Mouse (Mus musculus): ENCODE measurements at regions not wholly inside any gene's neighbourhood (a gene's known extent, or its start where the extent isn't known, plus 50 kb on each side); places are given as distances from the start of the nearest gene placed in this dataset.
"Not testable (repeated sequence)": the region's sequence is repeated elsewhere in the genome, so short reads cannot be mapped to it uniquely, and the experiment has no call there.

- not testable (repeated sequence) for H3K4me3 ChIP-seq (ENCODE audit: low read depth, low read length); H3K27me3 ChIP-seq (ENCODE audit: control insufficient read depth, insufficient read depth, low read length); H3K4me2 ChIP-seq (replicated peaks; ENCODE audit: low read depth, low read length); H3K36me3 ChIP-seq (ENCODE audit: control insufficient read depth, insufficient read depth, low read length); H3K9ac ChIP-seq (replicated peaks; ENCODE audit: low read depth, low read length); H3K4me1 ChIP-seq (ENCODE audit: control insufficient read depth, insufficient read depth, low read length); ATAC-seq (ENCODE audit: insufficient number of reproducible peaks, insufficient read depth, low FRiP score, low read depth); H3K9me3 ChIP-seq (ENCODE audit: control insufficient read depth, low read depth, low read length); H3K27ac ChIP-seq (ENCODE audit: low read length)
- WGBS: 86% methylated on average over 25 of the region's 25 CpGs
Observed at GRCm38 (mm10) chr1:7271466-7272110, 2463.9 kb downstream of the Gm37988 start.

- ATAC-seq (ENCODE audit: insufficient number of reproducible peaks, insufficient read depth, low FRiP score, low read depth); H3K4me3 ChIP-seq (ENCODE audit: low read depth, low read length); H3K4me2 ChIP-seq (replicated peaks; ENCODE audit: low read depth, low read length); H3K4me1 ChIP-seq (ENCODE audit: control insufficient read depth, insufficient read depth, low read length); H3K36me3 ChIP-seq (ENCODE audit: control insufficient read depth, insufficient read depth, low read length); H3K9me3 ChIP-seq (ENCODE audit: control insufficient read depth, low read depth, low read length); H3K27me3 ChIP-seq (ENCODE audit: control insufficient read depth, insufficient read depth, low read length); H3K27ac ChIP-seq (ENCODE audit: low read length); H3K9ac ChIP-seq (replicated peaks; ENCODE audit: low read depth, low read length): not testable (repeated sequence)
- WGBS: 85% methylated on average over 9 of the region's 9 CpGs
Observed at GRCm38 (mm10) chr1:7298921-7299685, 2491.4 kb downstream of the Gm37988 start.

GRCm38 (mm10) chr1:7308952-7309617 lies 2501.4 kb downstream of the Gm37988 start:
- ATAC-seq (ENCODE audit: insufficient number of reproducible peaks, insufficient read depth, low FRiP score, low read depth): no peak
- Histone ChIP-seq H3K27me3 (ENCODE audit: control insufficient read depth, insufficient read depth, low read length) (no peaks in the 10 kb centered on the region), H3K4me2 (replicated peaks; ENCODE audit: low read depth, low read length) (no peak overlapping the region), H3K27ac (ENCODE audit: low read length) (no peak overlapping the region), H3K4me1 (ENCODE audit: control insufficient read depth, insufficient read depth, low read length) (no peaks in the 10 kb centered on the region), H3K9ac (replicated peaks; ENCODE audit: low read depth, low read length) (no peak overlapping the region), H3K9me3 (ENCODE audit: control insufficient read depth, low read depth, low read length) (no peaks in the 10 kb centered on the region), H3K4me3 (ENCODE audit: low read depth, low read length) (no peak overlapping the region), H3K36me3 (ENCODE audit: control insufficient read depth, insufficient read depth, low read length) (no peaks in the 10 kb centered on the region)
- WGBS: 37% methylated on average over 5 of the region's 5 CpGs

- not testable (repeated sequence) for H3K27me3 ChIP-seq (ENCODE audit: control insufficient read depth, insufficient read depth, low read length); H3K36me3 ChIP-seq (ENCODE audit: control insufficient read depth, insufficient read depth, low read length); H3K4me1 ChIP-seq (ENCODE audit: control insufficient read depth, insufficient read depth, low read length); H3K4me3 ChIP-seq (ENCODE audit: low read depth, low read length); H3K9ac ChIP-seq (replicated peaks; ENCODE audit: low read depth, low read length); ATAC-seq (ENCODE audit: insufficient number of reproducible peaks, insufficient read depth, low FRiP score, low read depth); H3K27ac ChIP-seq (ENCODE audit: low read length); H3K4me2 ChIP-seq (replicated peaks; ENCODE audit: low read depth, low read length); H3K9me3 ChIP-seq (ENCODE audit: control insufficient read depth, low read depth, low read length)
- WGBS: 64% methylated on average over 6 of the region's 6 CpGs
Observed at GRCm38 (mm10) chr1:7312401-7312800, 2504.7 kb downstream of the Gm37988 start.

- Histone ChIP-seq H3K4me2 (replicated peaks; ENCODE audit: low read depth, low read length) (no peak overlapping the region), H3K36me3 (ENCODE audit: control insufficient read depth, insufficient read depth, low read length) (no peaks in the 10 kb centered on the region), H3K27me3 (ENCODE audit: control insufficient read depth, insufficient read depth, low read length) (no peaks in the 10 kb centered on the region), H3K9ac (replicated peaks; ENCODE audit: low read depth, low read length) (no peak overlapping the region), H3K9me3 (ENCODE audit: control insufficient read depth, low read depth, low read length) (no peaks in the 10 kb centered on the region), H3K27ac (ENCODE audit: low read length) (no peak overlapping the region), H3K4me1 (ENCODE audit: control insufficient read depth, insufficient read depth, low read length) (no peaks in the 10 kb centered on the region), H3K4me3 (ENCODE audit: low read depth, low read length) (no peak overlapping the region)
- WGBS: 38% methylated on average over 3 of the region's 3 CpGs
- peak; percentile 56; the same call in 1 of the 2 replicates for ATAC-seq (ENCODE audit: insufficient number of reproducible peaks, insufficient read depth, low FRiP score, low read depth)
Observed at GRCm38 (mm10) chr1:7313468-7313867, 2505.8 kb downstream of the Gm37988 start.

- Histone ChIP-seq H3K27ac (ENCODE audit: low read length) (no peak overlapping the region), H3K4me1 (ENCODE audit: control insufficient read depth, insufficient read depth, low read length) (no peaks in the 10 kb centered on the region), H3K9ac (replicated peaks; ENCODE audit: low read depth, low read length) (no peak overlapping the region), H3K9me3 (ENCODE audit: control insufficient read depth, low read depth, low read length) (no peaks in the 10 kb centered on the region), H3K4me3 (ENCODE audit: low read depth, low read length) (no peak overlapping the region), H3K4me2 (replicated peaks; ENCODE audit: low read depth, low read length) (no peak overlapping the region), H3K27me3 (ENCODE audit: control insufficient read depth, insufficient read depth, low read length) (no peaks in the 10 kb centered on the region), H3K36me3 (ENCODE audit: control insufficient read depth, insufficient read depth, low read length) (no peaks in the 10 kb centered on the region)
- no peak for ATAC-seq (ENCODE audit: insufficient number of reproducible peaks, insufficient read depth, low FRiP score, low read depth)
- 83% methylated on average over 2 of the region's 2 CpGs for WGBS
Observed at GRCm38 (mm10) chr1:7318850-7319249, 2511.2 kb downstream of the Gm37988 start.

- no peak overlapping the region for H3K9ac ChIP-seq (replicated peaks; ENCODE audit: low read depth, low read length)
- H3K4me2 ChIP-seq (replicated peaks; ENCODE audit: low read depth, low read length): no peak overlapping the region
- H3K27ac ChIP-seq (ENCODE audit: low read length): no peak overlapping the region
- WGBS: 21% methylated on average over 4 of the region's 4 CpGs
- no peaks in the 10 kb centered on the region for H3K27me3 ChIP-seq (ENCODE audit: control insufficient read depth, insufficient read depth, low read length)
- no peak overlapping the region for H3K4me3 ChIP-seq (ENCODE audit: low read depth, low read length)
- H3K36me3 ChIP-seq (ENCODE audit: control insufficient read depth, insufficient read depth, low read length): no peaks in the 10 kb centered on the region
- H3K4me1 ChIP-seq (ENCODE audit: control insufficient read depth, insufficient read depth, low read length): no peaks in the 10 kb centered on the region
- H3K9me3 ChIP-seq (ENCODE audit: control insufficient read depth, low read depth, low read length): no peaks in the 10 kb centered on the region
- no peak for ATAC-seq (ENCODE audit: insufficient number of reproducible peaks, insufficient read depth, low FRiP score, low read depth)
Observed at GRCm38 (mm10) chr1:7319313-7319712, 2511.6 kb downstream of the Gm37988 start.

Measured in stomach, embryonic 14.5 days (tissue).